Mouse (Mus musculus): Measurements from ENCODE around the gene Edn1. TPM values are rescaled to one million over a fixed set of nuclear protein-coding genes. Genes with fewer than 3 reads are reported as not detected.

The Edn1 gene
- polyA plus RNA-seq, 1 experiment from 2014 or later = 2.6 TPM

DNA sequence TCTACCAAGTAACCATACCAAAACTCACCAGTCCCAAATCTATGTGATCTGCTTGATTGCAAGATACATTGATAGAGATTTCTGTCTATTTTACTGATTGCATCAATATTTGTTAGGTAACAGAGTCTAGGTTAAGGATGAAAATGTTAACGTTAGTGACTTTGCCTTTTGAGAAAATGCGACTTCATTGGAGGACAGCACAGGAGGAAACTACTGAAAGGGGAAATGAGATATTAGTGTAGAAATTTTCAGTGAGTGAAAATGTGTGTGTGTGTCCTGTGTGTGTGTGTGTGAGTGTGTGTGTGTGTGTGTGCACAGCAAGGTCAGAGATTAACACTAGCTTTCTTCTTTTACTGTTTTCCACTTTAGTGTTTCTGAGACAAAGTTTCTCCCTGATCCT lies 29.8 kb downstream of the Edn1 start:
- no peak overlapping the region for H3K4me2 ChIP-seq (replicated peaks)
- no peaks in the 10 kb centered on the region for H3K4me1 ChIP-seq
- no peak overlapping the region for H3K4me3 ChIP-seq
- no peaks in the 10 kb centered on the region for H3K27me3 ChIP-seq
- H3K27ac ChIP-seq (replicated peaks) = no peak overlapping the region
- no peaks in the 10 kb centered on the region for H3K36me3 ChIP-seq
- no peak for ATAC-seq (ENCODE audit: low FRiP score, low read depth)
- WGBS = 92% methylated on average over 2 of the region's 2 CpGs
- no peak overlapping the region for H3K9ac ChIP-seq (replicated peaks)
- no peaks in the 10 kb centered on the region for H3K9me3 ChIP-seq

DNA sequence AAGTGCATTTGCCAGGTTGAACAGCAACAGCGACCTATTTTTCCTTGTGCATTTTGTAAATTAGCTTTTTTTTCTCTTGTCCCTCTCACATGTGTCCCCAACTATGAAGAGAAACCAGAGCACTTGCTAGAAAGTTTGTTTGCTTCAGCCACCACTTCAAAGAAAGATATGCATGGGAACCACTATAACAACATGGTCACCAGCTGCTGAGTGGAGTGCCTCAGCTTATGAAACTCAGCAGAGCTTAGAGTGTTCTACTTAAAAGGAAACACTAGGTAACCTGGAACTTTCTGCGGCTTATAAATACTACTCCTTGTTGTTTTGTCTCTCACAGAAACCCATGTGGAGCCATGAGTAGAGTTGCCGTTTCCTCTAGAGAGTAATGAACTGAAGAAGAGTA lies 33.7 kb downstream of the Edn1 start:
- no peaks in the 10 kb centered on the region for H3K9me3 ChIP-seq
- H3K36me3 ChIP-seq = no peaks in the 10 kb centered on the region
- no peaks in the 10 kb centered on the region for H3K4me1 ChIP-seq
- 79% methylated on average over 3 of the region's 3 CpGs for WGBS
- no peaks in the 10 kb centered on the region for H3K27me3 ChIP-seq
- no peak overlapping the region for H3K4me2 ChIP-seq (replicated peaks)
- no peak overlapping the region for H3K9ac ChIP-seq (replicated peaks)
- H3K4me3 ChIP-seq = no peak overlapping the region
- H3K27ac ChIP-seq (replicated peaks) = no peak overlapping the region
- ATAC-seq (ENCODE audit: low FRiP score, low read depth) = no peak

DNA sequence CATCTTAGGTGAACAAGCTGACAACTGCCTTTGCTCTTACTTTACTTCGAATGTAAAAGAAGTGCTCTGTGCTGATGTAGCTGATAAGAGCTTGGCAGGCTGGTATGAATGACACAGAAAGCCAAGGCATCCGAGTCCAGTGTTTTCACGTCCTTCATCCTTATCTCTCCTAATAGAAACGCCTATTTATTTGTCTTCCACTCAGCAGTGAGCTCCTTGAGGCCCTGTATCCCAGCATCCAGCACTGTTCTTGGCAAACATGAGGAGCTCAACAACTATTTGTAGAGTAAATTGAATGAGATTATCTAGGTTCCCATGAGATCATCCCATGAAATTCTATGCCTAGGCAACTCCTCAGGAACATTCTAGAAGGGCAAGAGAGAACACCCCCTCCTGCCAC lies 35.1 kb downstream of the Edn1 start:
- H3K9me3 ChIP-seq = no peaks in the 10 kb centered on the region
- H3K4me3 ChIP-seq = no peak overlapping the region
- H3K27ac ChIP-seq (replicated peaks) = no peak overlapping the region
- no peak for ATAC-seq (ENCODE audit: low FRiP score, low read depth)
- 73% methylated on average over 4 of the region's 4 CpGs for WGBS
- no peak overlapping the region for H3K9ac ChIP-seq (replicated peaks)
- H3K36me3 ChIP-seq = no peaks in the 10 kb centered on the region
- H3K4me2 ChIP-seq (replicated peaks) = no peak overlapping the region
- H3K4me1 ChIP-seq = no peaks in the 10 kb centered on the region
- no peaks in the 10 kb centered on the region for H3K27me3 ChIP-seq

DNA sequence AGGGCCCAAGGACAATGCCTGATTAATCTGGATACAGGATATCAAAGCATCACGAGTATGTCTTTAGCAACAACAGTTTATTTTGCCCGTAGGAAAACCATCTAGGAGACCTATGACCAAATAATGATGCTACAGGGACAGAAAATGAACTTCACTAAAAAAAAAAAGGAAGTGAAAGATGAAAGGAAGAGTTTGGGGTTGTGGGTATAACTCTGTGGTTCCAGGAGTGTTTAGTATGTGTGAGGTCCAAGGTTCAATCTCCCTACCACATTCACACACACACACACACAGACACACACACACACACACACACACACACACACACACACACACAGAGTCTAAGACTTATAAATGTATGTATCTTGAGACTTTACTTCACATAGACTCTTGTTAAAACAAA lies 35.8 kb downstream of the Edn1 start:
- H3K27me3 ChIP-seq = no peaks in the 10 kb centered on the region
- H3K27ac ChIP-seq (replicated peaks) = no peak overlapping the region
- H3K9ac ChIP-seq (replicated peaks) = no peak overlapping the region
- WGBS = 77% methylated on average over 2 of the region's 2 CpGs
- H3K4me1 ChIP-seq = no peaks in the 10 kb centered on the region
- H3K9me3 ChIP-seq = no peaks in the 10 kb centered on the region
- no peak for ATAC-seq (ENCODE audit: low FRiP score, low read depth)
- no peak overlapping the region for H3K4me2 ChIP-seq (replicated peaks)
- no peak overlapping the region for H3K4me3 ChIP-seq
- H3K36me3 ChIP-seq = no peaks in the 10 kb centered on the region

DNA sequence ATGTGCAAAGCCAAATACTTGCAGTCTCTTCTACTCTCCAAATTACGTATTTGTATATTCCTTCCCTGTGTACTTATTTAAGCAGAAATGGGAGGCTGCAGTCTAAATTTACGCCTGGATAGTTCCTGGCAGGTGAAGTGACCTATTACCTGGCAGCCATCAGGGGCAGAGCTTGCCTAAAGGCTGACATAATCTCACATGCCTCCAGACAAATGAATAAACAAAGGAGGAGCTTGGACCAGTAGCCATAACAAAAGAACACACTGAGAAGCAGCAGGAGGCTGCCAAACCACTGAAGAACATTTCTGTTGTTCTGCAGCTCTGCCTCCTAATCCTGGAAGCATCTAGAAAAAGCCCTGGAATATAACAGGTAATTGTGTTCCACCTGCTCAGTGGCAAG lies 38.2 kb downstream of the Edn1 start:
- no peak overlapping the region for H3K9ac ChIP-seq (replicated peaks)
- H3K27ac ChIP-seq (replicated peaks) = no peak overlapping the region
- no peak overlapping the region for H3K4me3 ChIP-seq
- no peaks in the 10 kb centered on the region for H3K9me3 ChIP-seq
- H3K36me3 ChIP-seq = no peaks in the 10 kb centered on the region
- ATAC-seq (ENCODE audit: low FRiP score, low read depth) = no peak
- no peaks in the 10 kb centered on the region for H3K4me1 ChIP-seq
- H3K27me3 ChIP-seq = no peaks in the 10 kb centered on the region
- 88% methylated on average over 2 of the region's 2 CpGs for WGBS
- H3K4me2 ChIP-seq (replicated peaks) = no peak overlapping the region

DNA sequence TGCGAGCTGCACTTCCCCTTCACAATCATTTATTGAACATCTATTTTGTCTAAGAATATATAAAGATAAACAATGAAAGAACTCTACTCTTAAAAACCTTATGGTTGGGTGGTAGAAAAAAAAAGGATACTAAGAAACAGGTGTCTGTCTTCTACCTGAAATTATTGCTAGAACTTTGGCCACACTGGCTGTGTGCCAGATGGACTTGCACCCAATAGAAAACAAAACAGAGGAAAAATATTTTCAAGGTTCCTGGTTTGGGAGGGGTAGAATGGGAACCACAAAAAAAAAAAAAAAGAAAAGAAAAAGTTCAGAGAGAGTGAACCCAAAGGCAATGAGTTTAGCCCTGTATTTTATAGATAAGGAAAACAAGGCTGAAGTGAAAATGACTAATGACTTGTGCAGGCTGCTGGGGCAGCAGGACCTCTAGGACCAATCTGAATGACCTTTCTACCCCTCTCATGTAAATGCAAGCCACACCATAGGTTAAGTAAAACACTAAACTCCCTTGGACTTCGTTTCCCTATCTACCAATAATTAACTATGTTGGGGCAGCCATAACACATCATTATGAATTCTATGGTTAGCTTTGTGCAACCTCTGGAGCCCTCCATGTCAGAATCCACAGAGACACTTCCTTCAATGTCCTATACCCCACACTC lies 40.7 kb downstream of the Edn1 start:
- ATAC-seq (ENCODE audit: low FRiP score, low read depth) = no peak
- no peaks in the 10 kb centered on the region for H3K4me1 ChIP-seq
- H3K36me3 ChIP-seq = no peaks in the 10 kb centered on the region
- H3K27ac ChIP-seq (replicated peaks) = no peak overlapping the region
- H3K4me2 ChIP-seq (replicated peaks) = no peak overlapping the region
- H3K4me3 ChIP-seq = no peak overlapping the region
- H3K9me3 ChIP-seq = no peaks in the 10 kb centered on the region
- no peak overlapping the region for H3K9ac ChIP-seq (replicated peaks)
- H3K27me3 ChIP-seq = no peaks in the 10 kb centered on the region
- 82% methylated on average over 2 of the region's 2 CpGs for WGBS

DNA sequence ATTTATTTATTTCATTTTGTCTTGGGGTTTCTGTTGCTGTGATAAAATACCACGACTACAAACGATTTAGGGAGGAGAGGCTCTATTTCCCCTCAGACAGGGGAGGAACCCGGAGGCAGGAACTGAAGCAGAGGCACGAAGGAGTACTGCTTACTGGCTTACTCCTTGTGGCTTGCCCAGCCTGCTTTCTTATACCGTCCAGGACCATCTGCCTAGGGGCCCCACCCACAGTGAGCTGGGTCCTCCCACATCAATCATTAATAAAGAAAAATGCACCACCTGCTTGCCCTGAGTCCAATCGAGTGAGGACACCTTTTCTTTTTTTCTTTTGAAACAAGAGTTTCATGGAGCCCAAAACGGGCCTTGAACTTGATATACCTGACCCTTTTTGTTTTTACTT lies 44.2 kb downstream of the Edn1 start:
- H3K36me3 ChIP-seq = no peaks in the 10 kb centered on the region
- H3K9ac ChIP-seq (replicated peaks) = no peak overlapping the region
- H3K4me2 ChIP-seq (replicated peaks) = no peak overlapping the region
- 83% methylated on average over 7 of the region's 7 CpGs for WGBS
- no peaks in the 10 kb centered on the region for H3K4me1 ChIP-seq
- no peak for ATAC-seq (ENCODE audit: low FRiP score, low read depth)
- no peak overlapping the region for H3K4me3 ChIP-seq
- no peaks in the 10 kb centered on the region for H3K9me3 ChIP-seq
- no peaks in the 10 kb centered on the region for H3K27me3 ChIP-seq
- no peak overlapping the region for H3K27ac ChIP-seq (replicated peaks)

DNA sequence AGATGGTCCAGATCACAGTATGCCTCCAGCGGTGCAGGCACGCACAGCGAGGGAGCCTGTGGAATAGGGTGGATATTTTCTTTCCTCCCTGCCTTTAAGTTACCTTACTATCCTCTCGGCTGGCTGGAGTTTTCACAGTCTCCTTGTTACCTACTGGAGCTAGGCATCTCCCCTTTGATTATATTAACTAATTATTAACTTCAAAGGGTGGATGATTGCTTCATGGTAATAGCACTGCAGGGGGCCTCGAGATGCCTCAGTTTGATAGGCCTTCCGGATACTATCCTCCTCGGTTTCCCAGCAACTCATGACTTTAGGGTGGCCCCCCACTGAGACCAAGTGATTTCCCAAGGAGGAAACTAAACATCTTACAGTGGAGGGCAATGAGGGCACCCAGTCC lies 45.1 kb downstream of the Edn1 start:
- 54% methylated on average over 7 of the region's 7 CpGs for WGBS
- Histone ChIP-seq H3K9ac (replicated peaks) (no peak overlapping the region), H3K4me3 (no peak overlapping the region), H3K9me3 (no peaks in the 10 kb centered on the region), H3K36me3 (no peaks in the 10 kb centered on the region), H3K27ac (replicated peaks) (no peak overlapping the region), H3K27me3 (no peaks in the 10 kb centered on the region), H3K4me2 (replicated peaks) (no peak overlapping the region), H3K4me1 (no peaks in the 10 kb centered on the region)
- ATAC-seq (ENCODE audit: low FRiP score, low read depth) = no peak

DNA sequence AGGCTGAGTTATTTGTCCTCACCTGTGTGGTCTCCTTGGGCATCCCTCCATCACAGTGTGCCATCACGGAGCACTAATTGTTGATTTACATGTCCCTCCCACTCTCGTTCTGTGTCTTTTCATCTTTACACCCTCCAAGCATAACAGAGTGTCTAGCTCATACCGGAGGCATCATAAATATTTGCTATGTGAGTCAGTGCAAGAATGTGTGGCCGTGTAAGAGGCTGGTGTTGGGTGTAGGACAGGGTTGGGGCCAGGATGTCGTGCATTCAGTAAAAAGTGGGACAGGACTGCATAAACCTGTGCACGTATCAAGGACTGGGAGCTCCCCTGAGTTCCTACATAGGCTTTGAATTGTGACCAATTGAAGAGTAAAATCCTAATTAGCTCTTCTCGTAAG lies 50.4 kb downstream of the Edn1 start:
- WGBS = 79% methylated on average over 7 of the region's 7 CpGs
- no peaks in the 10 kb centered on the region for H3K9me3 ChIP-seq
- H3K4me3 ChIP-seq = no peak overlapping the region
- no peak overlapping the region for H3K4me2 ChIP-seq (replicated peaks)
- H3K4me1 ChIP-seq = no peaks in the 10 kb centered on the region
- no peak overlapping the region for H3K9ac ChIP-seq (replicated peaks)
- no peaks in the 10 kb centered on the region for H3K36me3 ChIP-seq
- no peak for ATAC-seq (ENCODE audit: low FRiP score, low read depth)
- H3K27ac ChIP-seq (replicated peaks) = no peak overlapping the region
- no peaks in the 10 kb centered on the region for H3K27me3 ChIP-seq

Other genes starting within 250 kb of the Edn1 start
- gene Hivep1, start 249.5 kb upstream of the Edn1 start, polyA plus RNA-seq (2016; fragmentation: Nextera tagmentation; extraction: Ambion mirVana) = 17.1 and 18.5 TPM in 2 replicates

Data from midbrain, embryonic 12.5 days (tissue).